Mouse (Mus musculus) embryo, embryonic 9.5 days (tissue): ENCODE measurements around the gene Pdcl3.
A peak's percentile ranks its signal among the peaks of the same experiment; 100 is the strongest.

Experiments used
- DNase-seq: peaks from one replicate; pipeline ENCODE4 v3.0.0-alpha.2; 2017; ENCODE audit errors: extremely low spot score

The Pdcl3 gene

GRCm38 (mm10) chr1:38985308-38985707 is at the start of gene Pdcl3:
TSS of gene Pdcl3 (plus strand) at chr1:38985608.
- no peak for DNase-seq

DNA sequence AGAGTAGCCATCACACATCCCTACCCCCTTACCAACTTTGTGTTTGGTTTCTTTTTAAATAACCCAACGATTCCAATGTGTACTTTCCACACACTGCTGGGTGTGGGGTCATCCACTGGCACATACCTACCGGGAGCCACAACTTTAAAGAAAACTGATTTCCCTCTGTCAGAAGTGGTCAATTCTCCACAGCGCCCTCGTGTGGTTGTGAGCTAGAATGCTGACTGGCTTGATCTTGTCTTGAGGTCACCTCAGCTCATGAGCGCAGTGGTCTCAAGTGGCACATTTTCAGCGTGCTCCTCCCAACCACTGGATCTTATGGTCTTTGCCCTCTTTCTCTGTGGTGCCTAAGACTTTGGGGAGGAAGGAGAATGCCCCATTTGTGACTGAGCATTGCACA is 48.6 kb upstream of the Pdcl3 start:
- DNase-seq = peak; percentile 45

DNA sequence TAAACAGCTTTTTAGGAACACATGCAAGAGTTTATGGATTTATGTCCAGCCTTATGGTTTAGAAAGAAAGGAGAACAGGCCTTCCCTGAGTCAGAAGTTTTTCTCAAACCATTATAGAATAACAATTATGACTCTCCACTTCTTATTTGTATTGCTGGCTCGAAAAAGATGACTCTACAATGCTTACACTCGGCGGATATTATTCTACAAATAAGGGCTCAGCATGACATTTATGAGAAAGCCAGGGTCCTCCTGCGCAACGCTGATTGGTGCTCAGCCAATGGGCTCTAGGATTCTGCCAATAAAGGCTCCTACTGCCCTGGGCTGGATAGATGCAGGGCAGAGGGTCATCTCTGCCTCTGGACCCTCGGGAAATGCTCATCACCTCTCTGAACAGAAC is 46.6 kb upstream of the Pdcl3 start, which contains the start of gene Nms:
Gene Nms, plus strand, starts transcription at position 301 of the 400 bp plus-strand sequence.
- no peak for DNase-seq

DNA sequence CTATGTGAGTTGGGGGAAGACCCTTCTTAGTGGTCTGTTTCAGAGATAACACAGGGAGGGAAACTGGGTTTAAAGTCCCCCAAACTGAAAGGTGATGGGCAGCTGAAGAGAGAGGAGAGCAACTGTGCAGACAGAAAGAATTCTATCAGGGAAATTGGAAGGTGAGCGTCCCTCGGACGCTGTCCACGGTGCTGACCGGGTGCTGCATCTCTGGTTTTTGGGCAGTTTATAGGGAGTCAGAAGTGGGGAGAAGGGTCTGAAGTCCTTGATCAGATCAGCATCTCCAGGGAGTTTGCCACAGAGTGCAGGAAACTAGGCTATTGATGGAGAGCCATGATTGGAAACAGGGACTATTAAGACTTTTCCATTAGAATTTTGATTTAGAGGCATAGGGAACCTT is 45.8 kb upstream of the Pdcl3 start:
- peak; percentile 44 for DNase-seq

DNA sequence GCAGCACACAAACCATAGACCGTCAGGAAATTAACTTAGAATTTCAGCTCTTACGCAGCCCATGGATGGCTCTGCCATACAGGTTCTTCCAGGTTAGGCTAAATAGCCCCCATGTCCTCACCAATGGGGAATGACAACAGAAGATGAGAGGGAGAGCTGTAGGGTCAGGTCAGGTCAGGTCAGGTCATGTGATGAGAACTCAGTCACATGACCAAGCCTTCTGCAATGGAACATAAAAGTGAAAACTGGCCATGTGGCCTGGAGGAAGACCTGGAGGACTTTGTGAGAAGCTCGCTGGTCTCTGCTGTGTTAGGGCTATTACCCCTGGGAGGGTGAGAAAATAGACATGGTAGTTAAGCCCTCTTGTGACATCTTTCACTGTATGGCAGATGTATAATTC is 29.0 kb upstream of the Pdcl3 start:
- no peak for DNase-seq

GRCm38 (mm10) chr1:38969116-38969515 is 16.3 kb upstream of the Pdcl3 start:
- no peak for DNase-seq

DNA sequence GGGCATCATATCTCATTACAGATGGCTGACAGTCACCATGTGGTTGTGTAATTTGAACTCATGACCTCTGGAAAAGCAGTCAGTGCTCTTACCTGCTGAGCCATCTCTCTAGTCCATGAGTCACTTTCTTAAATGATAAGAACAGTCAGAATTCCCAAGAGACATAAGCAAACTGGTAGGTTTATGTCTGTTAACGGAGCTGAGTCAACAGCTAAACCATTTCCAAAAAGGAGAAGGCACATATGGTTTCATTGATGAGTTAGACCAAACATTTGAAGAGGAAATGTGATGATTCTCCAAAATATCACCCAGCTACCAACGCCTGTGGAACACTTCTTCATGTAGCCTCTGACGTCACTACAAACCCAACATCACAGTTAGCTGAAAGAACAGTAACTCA is 13.7 kb upstream of the Pdcl3 start:
- no peak for DNase-seq

DNA sequence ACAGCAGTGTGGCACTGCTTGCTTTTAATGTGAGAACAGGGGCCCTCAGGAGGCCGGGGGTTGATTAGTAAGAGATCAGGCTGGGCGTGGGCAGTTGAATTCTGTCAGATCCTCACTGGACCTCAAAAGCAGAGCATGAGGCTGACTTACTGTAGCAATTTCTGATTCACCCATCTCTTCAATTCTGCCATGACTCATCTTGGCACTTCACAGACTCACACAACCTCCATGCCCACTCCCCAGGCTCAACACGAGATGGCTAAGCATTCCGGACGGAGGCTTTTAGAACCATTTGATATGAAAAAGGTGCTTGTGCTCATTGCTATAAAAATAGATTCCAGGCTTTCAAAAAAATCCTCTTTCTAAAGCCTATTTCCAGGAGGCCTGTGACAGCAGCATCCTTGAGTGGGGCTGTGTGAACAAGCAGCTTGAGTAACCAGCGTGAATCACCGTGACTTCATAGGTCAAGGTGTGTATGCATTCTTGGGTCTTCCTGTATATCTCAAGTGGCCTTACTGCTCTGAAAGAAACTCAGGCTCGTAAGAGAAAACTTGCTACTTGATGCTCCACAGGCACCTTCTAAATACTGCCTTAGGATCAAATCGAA is 12.3 kb upstream of the Pdcl3 start:
- no peak for DNase-seq

DNA sequence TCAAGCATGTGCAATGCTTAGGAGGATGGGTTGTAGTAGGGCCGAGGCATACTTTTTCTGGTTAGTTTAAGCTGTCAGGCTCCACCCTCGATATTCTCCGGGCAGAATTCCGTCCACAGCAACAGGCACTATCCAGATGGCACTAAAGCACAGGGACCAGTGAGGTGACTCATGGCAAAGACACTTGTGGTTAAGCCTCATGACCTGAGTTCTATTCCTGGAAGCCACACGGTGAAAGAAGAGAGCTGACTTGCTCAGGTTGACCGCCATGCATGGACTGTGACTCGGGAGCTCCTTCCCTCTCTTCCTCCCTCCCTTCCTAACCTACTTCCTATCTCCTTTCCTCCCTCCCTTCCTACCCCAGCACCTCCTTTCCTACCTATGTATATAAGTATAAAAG is 5.5 kb upstream of the Pdcl3 start:
- no peak for DNase-seq

GRCm38 (mm10) chr1:38983870-38984269 is 1.5 kb upstream of the Pdcl3 start:
- no peak for DNase-seq

DNA sequence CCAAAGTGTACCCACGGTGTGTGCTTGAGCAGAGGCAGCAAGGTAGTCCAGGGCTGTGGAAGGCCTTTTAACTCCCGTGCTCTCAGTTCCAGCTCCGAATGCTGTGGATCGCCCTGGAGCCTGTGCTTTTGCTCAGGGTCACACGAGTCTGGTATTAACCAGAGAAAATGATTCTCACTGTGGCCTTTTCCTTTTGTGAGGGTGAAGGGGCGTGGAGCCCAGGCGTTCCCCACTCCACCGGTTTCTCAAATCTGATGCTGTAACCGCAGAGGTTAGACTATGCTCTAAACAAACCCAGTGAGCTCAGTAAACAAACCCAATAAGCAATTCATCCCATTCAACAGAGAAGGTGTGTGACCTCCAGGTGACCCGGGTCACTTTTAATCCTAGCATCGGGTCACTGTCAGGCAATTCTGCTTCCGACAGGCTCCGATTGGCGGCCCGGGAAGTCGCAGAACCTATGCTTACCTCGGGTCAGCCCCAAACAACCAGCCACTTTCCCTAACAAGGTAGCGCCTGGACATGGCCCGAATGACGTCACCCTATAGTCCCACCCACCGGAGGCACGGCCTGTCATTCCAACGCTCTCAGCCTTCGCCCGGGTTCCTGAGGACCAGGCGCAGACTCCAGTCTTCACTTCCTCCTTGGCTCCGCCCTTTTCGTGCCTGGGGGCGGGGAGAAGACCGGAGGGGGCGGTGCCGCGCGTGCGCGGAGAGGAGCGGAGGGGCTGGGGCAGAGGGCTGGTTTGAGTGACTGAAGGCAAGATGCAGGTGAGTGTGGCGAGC is 1.9 kb downstream of the Pdcl3 start:
- DNase-seq = peak; percentile 99

DNA sequence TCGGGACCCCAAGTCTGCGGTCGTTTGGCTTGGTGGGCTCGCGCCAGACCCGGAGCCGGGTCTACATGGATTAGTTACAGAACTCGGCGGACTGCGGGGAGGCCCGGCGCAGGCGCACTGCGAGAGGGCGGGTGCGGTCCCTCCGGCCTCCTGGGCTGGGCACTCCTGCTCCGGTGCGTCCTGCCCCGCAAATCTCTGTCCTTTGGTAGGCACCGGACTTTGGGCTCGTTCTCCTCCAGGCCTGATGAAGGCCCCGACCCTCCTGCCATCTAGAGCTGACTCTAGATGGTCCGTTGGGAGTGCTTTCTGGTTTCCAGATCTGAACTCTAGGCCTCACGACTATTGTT is 2.4 kb downstream of the Pdcl3 start:
- DNase-seq = no peak

- DNase-seq = no peak
These were observed 2.9 kb downstream of the Pdcl3 start for GRCm38 (mm10) chr1:38988357-38988756.

GRCm38 (mm10) chr1:38992365-38992764 is 7.0 kb downstream of the Pdcl3 start:
- DNase-seq = no peak

DNA sequence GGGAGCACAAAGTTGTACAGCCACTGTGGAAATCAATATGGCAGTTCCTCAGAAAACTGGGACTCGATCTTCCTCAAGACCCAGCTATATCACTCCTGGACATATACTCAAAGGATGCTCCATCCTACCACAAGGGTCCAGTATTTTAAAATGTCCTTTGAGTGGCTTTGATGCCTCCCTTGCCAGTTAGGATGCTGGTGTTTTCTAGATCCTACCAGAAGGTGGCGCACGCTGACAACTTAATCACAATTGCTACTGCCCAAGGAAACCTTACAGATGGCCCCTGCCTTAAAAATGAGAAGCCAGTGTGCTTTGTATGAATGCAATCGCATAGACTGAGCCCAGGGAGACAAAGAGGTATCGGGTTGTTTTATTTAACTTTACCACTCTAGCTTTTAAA is 15.7 kb downstream of the Pdcl3 start:
- DNase-seq = peak; percentile 73

DNA sequence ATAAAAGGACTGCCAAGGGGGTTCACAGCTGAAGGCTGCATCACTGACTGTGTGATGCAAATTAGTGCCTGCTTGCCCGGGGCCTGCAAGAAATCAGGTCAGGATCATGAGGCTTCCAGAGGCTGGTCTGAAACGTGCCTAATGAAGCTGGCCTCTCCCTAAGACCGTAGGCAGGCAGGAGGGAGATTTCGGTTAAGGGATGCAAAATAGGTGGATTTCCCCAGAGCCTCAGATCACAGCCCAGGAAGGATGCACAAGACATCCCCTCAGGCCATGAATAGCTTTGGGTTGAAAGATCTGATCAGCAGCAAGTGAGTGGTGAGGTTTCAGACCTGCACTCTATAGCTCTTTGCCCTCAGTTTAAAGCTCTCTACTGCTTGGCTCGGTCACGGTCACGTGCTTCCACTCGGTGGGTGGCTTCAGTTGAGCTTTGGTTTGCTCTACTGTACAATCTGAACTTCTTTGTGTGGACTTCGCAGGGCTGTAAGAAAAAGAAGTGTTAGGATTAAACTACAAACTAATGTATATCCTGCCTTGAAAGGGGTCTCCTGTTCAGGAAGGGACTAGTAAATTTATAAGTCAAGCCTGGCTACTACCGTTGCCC is 20.4 kb downstream of the Pdcl3 start:
- no peak for DNase-seq

DNA sequence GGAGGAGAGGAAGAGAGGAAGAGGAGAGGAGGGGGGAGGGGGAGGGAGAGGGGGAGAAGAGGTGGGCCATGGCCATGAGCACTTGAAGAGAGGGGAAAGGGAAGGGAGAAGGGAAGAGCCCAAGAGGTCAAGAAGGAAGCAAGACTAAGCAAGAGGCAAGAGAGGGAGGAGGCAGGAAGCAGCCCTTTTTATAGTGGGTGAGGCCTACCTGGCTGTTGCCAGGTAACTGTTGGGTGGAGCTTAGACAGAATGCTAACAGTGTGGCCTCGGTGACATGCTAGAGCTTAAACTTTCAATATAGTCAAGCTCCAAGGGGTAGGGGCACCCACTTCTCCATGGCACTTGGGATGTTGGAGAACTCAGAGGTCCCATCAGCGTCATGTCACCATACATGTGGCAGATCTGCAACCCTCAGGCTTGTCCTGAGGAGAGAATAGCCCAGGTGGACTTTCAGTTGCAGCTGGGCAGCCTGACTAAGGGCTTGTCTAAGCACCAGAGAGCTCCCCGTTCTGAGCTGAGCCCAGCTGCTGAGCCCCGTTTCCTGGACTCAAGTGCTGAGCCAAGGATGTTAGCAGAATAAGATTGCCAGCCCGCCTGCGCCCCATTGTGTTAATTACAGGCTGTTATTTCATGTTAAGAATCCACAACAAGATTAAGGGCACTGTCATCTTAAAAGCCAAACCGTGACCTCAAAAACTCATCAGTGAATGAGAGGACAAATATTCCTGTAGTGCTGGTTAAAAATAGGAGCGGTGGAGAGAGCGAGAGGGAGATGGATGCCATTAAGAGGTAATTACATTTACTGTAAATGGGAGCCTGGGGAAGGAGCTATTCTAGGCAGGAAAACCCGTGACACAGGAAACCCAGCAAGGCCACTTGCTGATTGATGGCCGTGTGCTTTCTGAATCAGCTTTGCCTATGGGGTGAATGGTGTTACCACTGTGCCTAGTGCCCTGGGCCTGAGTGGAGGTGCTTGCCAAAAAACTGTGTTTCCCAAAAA is 21.7 kb downstream of the Pdcl3 start:
- no peak for DNase-seq

GRCm38 (mm10) chr1:39010583-39011021 is 25.2 kb downstream of the Pdcl3 start:
- DNase-seq = peak; percentile 75

- no peak for DNase-seq
These were observed 27.2 kb downstream of the Pdcl3 start for GRCm38 (mm10) chr1:39012576-39012975.

DNA sequence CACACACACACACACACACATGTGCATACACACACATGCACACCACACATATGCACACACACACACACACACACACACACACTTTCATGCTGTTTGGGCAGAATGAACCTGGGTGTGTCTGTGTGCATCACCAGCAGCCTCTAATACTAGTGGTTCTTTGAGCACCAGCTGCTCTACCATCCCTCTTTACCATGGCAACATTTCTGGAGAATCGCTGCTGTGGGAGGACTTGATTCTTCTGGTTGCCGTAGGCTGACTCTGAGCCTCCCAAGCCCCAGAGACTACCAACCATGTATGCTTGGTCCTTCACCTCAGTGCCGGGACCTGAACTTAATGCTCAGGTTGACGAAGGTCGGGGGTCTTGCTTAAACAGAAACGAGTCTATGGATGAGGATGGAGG is 28.4 kb downstream of the Pdcl3 start:
- DNase-seq = no peak

DNA sequence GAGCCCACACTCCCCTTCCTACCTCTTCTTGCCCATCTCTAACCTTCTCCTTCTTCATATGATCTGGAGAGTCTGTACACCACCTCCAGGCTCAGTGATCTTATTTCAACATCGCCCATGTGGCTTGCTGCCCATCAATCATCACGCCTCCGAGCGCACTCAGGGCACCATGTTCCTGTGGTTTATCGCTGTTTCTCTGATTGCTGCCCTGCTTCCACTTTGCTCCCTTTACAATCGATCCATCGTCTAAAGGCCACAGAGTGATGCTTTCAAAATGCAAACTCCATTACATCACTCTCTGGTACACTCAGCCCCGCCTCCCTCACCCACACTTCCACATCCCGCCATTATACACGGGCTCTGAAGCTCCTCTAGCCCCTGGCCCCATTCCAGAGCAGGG is 30.1 kb downstream of the Pdcl3 start:
- DNase-seq = no peak

- DNase-seq = no peak
These were observed 32.5 kb downstream of the Pdcl3 start for GRCm38 (mm10) chr1:39017871-39018270.
